Mouse (Mus musculus): Measurements from ENCODE around the gene AC140267.1. TPM values are rescaled to one million over a fixed set of nuclear protein-coding genes. Genes with fewer than 3 reads are reported as not detected.
A peak's percentile ranks its signal among the peaks of the same experiment; 100 is the strongest.

AC140267.1 gene
- total and polyA plus RNA-seq, 3 experiments, result 1.9 TPM; not detected in 2

- Histone ChIP-seq H3K4me1 (ENCODE audit: control insufficient read depth in 1 of 2, insufficient read depth in 2 of 2, low read length in 2 of 2) (peaks cover 6 to 17% of the 10 kb centered on the region in 2 experiments), H3K9me3 (replicated peaks; ENCODE audit: insufficient read depth, low read length) (no peaks in the 10 kb centered on the region), H3K9ac (ENCODE audit: control insufficient read depth, low read depth, low read length, poor library complexity, severe bottlenecking) (peak overlapping the region; percentile 34), H3K27ac (ENCODE audit: control insufficient read depth, low read depth, low read length) (peak overlapping the region; percentile 81), H3K4me3 (ENCODE audit: control insufficient read depth in 1 of 2, insufficient read depth in 1 of 2, low read depth in 2 of 2, low read length in 2 of 2) (no peak overlapping the region), H3K27me3 (ENCODE audit: control insufficient read depth in 1 of 2, insufficient read depth in 2 of 2, low read length in 2 of 2) (no peaks in the 10 kb centered on the region), H3K36me3 (ENCODE audit: control insufficient read depth in 1 of 2, insufficient read depth in 2 of 2, low read length in 2 of 2) (peaks cover 9 to 15% of the 10 kb centered on the region in 2 experiments), H3K79me2 (ENCODE audit: control insufficient read depth, insufficient read depth, low read length, poor library complexity) (peaks cover 7% of the 10 kb centered on the region)
- TF ChIP-seq TCF12 (IDR thresholded peaks at IDR 0.05; ENCODE audit: low read depth, low read length) (peak; percentile 70), GATA1 (IDR thresholded peaks at IDR 0.05; ENCODE audit: low read depth, low read length) (peak; percentile 82), KAT2A (conservative IDR thresholded peaks at IDR 0.05; ENCODE audit: low read depth, low read length) (no peak), MXI1 (IDR thresholded peaks at IDR 0.05; ENCODE audit: low read depth, low read length) (peak; percentile 58), NRF1 (IDR thresholded peaks at IDR 0.05; ENCODE audit: insufficient read depth, low read depth, low read length, poor library complexity, severe bottlenecking) (no peak), SIN3A (IDR thresholded peaks at IDR 0.05; ENCODE audit: low read length) (0 out of 2 replicates have a peak, but pooled peaks have one; percentile 47), ETS1 (IDR thresholded peaks at IDR 0.05; ENCODE audit: low read depth, low read length) (peak; percentile 70), EP300 (IDR thresholded peaks at IDR 0.05; ENCODE audit: low read depth in 1 of 2, low read length in 2 of 2) (peak; percentile 55 to 75), MEF2A (IDR thresholded peaks at IDR 0.05; ENCODE audit: extremely low read depth, insufficient replicate concordance, low read depth, low read length, poor library complexity, severe bottlenecking) (no peak), TBP (IDR thresholded peaks at IDR 0.05; ENCODE audit: low read depth, low read length) (peak; percentile 29; the same call in 1 of the 2 replicates)
- peak; percentile 71 for DNase-seq (ENCODE audit: low read depth, low spot score)
These were observed 15.0 kb downstream of the AC140267.1 start for GRCm38 (mm10) chr15:80250586-80250985.

GRCm38 (mm10) chr15:80253530-80253929 lies 17.9 kb downstream of the AC140267.1 start:
- peak overlapping the region; percentile 12; the same call in 1 of the 2 replicates for H3K27ac ChIP-seq (ENCODE audit: control insufficient read depth, low read depth, low read length)
- H3K4me1 ChIP-seq (ENCODE audit: control insufficient read depth in 1 of 2, insufficient read depth in 2 of 2, low read length in 2 of 2), result peaks cover 6 to 28% of the 10 kb centered on the region in 2 experiments
- H3K27me3 ChIP-seq (ENCODE audit: control insufficient read depth in 1 of 2, insufficient read depth in 2 of 2, low read length in 2 of 2), result no peaks in the 10 kb centered on the region
- no peak for DNase-seq (ENCODE audit: low read depth, low spot score)
- peaks cover 14 to 26% of the 10 kb centered on the region in 2 experiments for H3K36me3 ChIP-seq (ENCODE audit: control insufficient read depth in 1 of 2, insufficient read depth in 2 of 2, low read length in 2 of 2)
- H3K9me3 ChIP-seq (replicated peaks; ENCODE audit: insufficient read depth, low read length), result no peaks in the 10 kb centered on the region
- H3K9ac ChIP-seq (ENCODE audit: control insufficient read depth, low read depth, low read length, poor library complexity, severe bottlenecking), result no peak overlapping the region
- TF ChIP-seq POLR2AphosphoS2 (IDR thresholded peaks at IDR 0.05; ENCODE audit: low read length) (no peak), MXI1 (IDR thresholded peaks at IDR 0.05; ENCODE audit: low read depth, low read length) (no peak), ZNF384 (IDR thresholded peaks at IDR 0.05; ENCODE audit: low read depth, low read length) (no peak), GABPA (IDR thresholded peaks at IDR 0.05; ENCODE audit: low read depth, low read length) (no peak), HCFC1 (IDR thresholded peaks at IDR 0.05; ENCODE audit: low read depth, low read length) (no peak), UBTF (IDR thresholded peaks at IDR 0.05; ENCODE audit: borderline replicate concordance, insufficient read depth, low read depth, low read length) (no peak), NELFE (IDR thresholded peaks at IDR 0.05; ENCODE audit: low read depth, low read length) (no peak), NRF1 (IDR thresholded peaks at IDR 0.05; ENCODE audit: insufficient read depth, low read depth, low read length, poor library complexity, severe bottlenecking) (no peak), ZMIZ1 (IDR thresholded peaks at IDR 0.05; ENCODE audit: low read depth, low read length) (no peak), SIN3A (IDR thresholded peaks at IDR 0.05; ENCODE audit: low read length) (no peak)
- no peak overlapping the region for H3K4me3 ChIP-seq (ENCODE audit: control insufficient read depth in 1 of 2, insufficient read depth in 1 of 2, low read depth in 2 of 2, low read length in 2 of 2)
- peaks cover 24% of the 10 kb centered on the region for H3K79me2 ChIP-seq (ENCODE audit: control insufficient read depth, insufficient read depth, low read length, poor library complexity)

All from MEL (cell line).